Mouse (Mus musculus): ENCODE measurements around the gene Zfp526. TPM values are rescaled to one million over a fixed set of nuclear protein-coding genes. Genes with fewer than 3 reads are reported as not detected.
"Not testable (repeated sequence)": the region's sequence is repeated elsewhere in the genome, so short reads cannot be mapped to it uniquely, and the experiment has no call there.

Gene Zfp526
- polyA plus RNA-seq, 1 experiment: 14.4 TPM

DNA sequence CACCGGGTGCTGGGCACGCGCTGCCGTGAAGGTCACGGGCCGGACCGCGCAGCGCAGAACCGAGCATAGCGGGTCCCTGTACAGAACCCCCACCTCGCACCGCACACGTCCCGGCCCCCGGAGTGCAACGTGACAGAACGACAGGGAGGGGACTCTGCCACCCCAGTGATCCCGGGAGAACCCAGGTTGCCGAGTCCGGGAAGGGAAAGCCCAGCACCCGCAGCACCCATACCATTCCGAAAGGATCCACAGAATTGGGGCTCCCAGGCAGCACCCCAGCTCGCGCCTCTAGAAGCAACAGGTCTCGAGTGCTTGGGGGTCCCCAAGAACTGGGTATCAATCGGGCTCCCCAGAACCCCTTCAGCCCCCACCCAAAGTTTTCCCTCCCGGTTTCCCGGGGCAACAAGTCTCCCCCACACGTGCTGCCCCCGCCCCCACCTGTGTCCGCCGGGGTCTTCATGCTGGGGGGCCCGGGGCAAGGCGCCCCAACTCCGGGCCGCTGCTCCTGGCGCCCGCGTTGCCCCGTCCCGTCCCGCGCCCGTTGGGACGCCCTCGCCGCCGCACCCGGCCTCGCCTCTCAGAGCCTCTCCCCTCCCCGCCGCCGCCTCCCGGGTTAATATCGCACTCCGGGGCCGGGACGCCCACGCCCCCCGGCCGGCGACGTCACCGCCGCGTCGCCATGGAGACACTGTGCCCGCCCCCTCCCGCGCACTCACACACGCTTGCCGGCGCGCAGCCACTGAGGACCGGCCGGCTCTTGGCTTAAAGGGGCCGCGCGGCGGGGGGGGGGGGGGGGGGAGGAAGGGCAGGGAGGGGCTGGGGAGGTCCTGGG lies 29.1 kb downstream of the Zfp526 start, which contains the start of gene Erf:
Erf (minus strand) TSS at position 621 of the 832 bp plus-strand sequence.
- H3K27me3 ChIP-seq (ENCODE audit: control insufficient read depth, insufficient read depth, low read length): no peaks in the 10 kb centered on the region
- TF ChIP-seq POLR2A (IDR thresholded peaks at IDR 0.05; ENCODE audit: low read depth, low read length) (peak; percentile 52), CTCF (IDR thresholded peaks at IDR 0.05; ENCODE audit: extremely low read depth, insufficient read depth, insufficient read length, insufficient replicate concordance) (no peak)
- H3K4me1 ChIP-seq (ENCODE audit: control insufficient read depth, insufficient read depth, insufficient read length): peaks cover 11% of the 10 kb centered on the region; the same call in 1 of the 2 replicates
- peak within 1 kb of the TSS; percentile 81 for H3K27ac ChIP-seq (ENCODE audit: insufficient read depth, low read length)
- peak; percentile 78 to 90 for DNase-seq (ENCODE audit: low read depth in 1 of 2, low spot score in 2 of 2)
- peak within 1 kb of the TSS; percentile 98 for H3K4me3 ChIP-seq (ENCODE audit: extremely low read depth, insufficient read depth, insufficient read length)
- under 1% methylated on average over 59 of the region's 81 CpGs for WGBS
- no peaks in the 10 kb centered on the region for H3K36me3 ChIP-seq (ENCODE audit: control insufficient read depth, insufficient read depth, low read length)

DNA sequence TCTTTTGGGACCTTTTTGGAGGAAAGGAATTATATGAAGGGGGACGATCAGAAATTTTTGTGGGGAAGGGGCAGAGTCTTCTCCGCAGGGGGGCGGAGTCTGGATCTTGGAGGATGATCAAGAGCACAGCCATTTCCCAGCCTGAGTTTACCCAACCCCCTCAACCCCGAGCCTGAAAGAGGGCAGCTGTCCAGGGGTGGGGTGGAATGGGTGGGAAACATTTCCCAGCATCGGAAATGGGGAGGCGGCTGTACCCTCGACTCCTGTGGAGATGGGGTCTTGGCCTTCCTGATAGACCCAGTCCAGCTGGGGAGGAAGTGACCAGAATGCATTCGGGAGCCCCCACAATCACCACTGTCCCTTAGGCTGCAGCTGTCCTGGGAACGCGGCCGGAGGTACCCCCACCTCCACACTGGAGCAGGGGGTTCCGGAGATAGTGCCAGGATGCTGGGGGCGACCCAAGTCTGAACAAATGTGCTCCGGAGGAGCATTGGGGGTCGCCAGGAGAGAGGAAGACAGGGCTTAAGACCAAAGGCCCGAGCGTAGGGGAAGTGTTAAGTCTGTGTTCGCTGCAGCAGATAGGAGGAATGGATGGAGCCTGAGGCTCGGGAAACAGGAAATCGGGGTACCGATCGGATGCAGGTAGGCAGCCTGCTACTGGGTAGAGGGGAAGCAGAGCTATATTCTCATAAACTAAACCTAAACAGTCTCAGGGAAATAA lies 30.0 kb downstream of the Zfp526 start:
- H3K36me3 ChIP-seq (ENCODE audit: control insufficient read depth, insufficient read depth, low read length): no peaks in the 10 kb centered on the region
- no peak for DNase-seq (ENCODE audit: low read depth in 1 of 2, low spot score in 2 of 2)
- no peaks in the 10 kb centered on the region for H3K27me3 ChIP-seq (ENCODE audit: control insufficient read depth, insufficient read depth, low read length)
- peak overlapping the region; percentile 45 for H3K4me3 ChIP-seq (ENCODE audit: extremely low read depth, insufficient read depth, insufficient read length)
- TF ChIP-seq POLR2A (IDR thresholded peaks at IDR 0.05; ENCODE audit: low read depth, low read length) (no peak), CTCF (IDR thresholded peaks at IDR 0.05; ENCODE audit: extremely low read depth, insufficient read depth, insufficient read length, insufficient replicate concordance) (no peak)
- peaks cover 11% of the 10 kb centered on the region; the same call in 1 of the 2 replicates for H3K4me1 ChIP-seq (ENCODE audit: control insufficient read depth, insufficient read depth, insufficient read length)
- whole genome bisulfite sequencing: 8% methylated on average over 22 of the region's 22 CpGs
- H3K27ac ChIP-seq (ENCODE audit: insufficient read depth, low read length): peak overlapping the region; percentile 34

DNA sequence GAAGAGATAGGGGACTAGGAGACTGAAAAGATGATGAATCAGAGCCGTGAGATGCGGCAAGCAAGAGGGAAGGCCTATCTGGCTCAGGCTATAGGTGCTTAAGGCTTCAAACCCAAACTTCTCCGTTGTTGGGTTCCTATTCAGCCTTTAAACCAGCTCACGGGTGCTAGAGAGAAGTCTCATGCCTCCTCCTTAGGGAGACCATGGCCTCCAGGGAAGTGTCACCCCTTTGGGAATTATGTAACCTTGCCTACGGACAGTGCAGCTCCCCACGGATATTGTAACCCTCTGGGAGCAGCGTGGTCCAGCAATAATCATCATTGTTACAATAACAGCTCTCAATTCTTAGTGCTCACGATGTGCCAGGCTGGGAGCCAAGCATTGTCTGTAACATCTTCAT lies 30.6 kb downstream of the Zfp526 start:
- H3K36me3 ChIP-seq (ENCODE audit: control insufficient read depth, insufficient read depth, low read length): no peaks in the 10 kb centered on the region
- WGBS: 51% methylated on average over 8 of the region's 8 CpGs
- no peak overlapping the region for H3K4me3 ChIP-seq (ENCODE audit: extremely low read depth, insufficient read depth, insufficient read length)
- H3K27ac ChIP-seq (ENCODE audit: insufficient read depth, low read length): 0 out of 2 replicates have a peak overlapping the region, but pooled peaks have one; percentile 34
- TF ChIP-seq CTCF (IDR thresholded peaks at IDR 0.05; ENCODE audit: extremely low read depth, insufficient read depth, insufficient read length, insufficient replicate concordance) (no peak), POLR2A (IDR thresholded peaks at IDR 0.05; ENCODE audit: low read depth, low read length) (no peak)
- H3K27me3 ChIP-seq (ENCODE audit: control insufficient read depth, insufficient read depth, low read length): no peaks in the 10 kb centered on the region
- DNase-seq (ENCODE audit: low read depth in 1 of 2, low spot score in 2 of 2): no peak
- H3K4me1 ChIP-seq (ENCODE audit: control insufficient read depth, insufficient read depth, insufficient read length): peaks cover 11% of the 10 kb centered on the region; the same call in 1 of the 2 replicates

DNA sequence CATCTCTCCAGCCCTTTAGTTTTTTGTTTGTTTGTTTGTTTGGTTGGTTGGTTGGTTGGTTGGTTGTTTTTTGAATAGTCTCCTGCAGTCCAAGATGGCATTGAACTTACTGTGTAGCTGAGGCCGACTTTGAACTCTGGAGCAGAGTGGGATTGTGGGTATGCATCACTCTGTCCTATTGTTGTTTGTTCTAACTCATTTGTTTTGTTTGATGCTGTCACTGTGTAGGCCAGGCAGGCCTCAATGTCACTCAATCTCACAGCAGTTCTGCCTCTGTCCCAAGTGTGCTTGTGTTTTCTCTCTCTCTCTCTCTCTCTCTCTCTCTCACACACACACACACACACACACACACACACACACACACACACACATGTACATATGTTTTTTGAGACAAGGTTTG lies 40.7 kb downstream of the Zfp526 start:
- Histone ChIP-seq H3K4me3 (ENCODE audit: extremely low read depth, insufficient read depth, insufficient read length) (no peak overlapping the region), H3K36me3 (ENCODE audit: control insufficient read depth, insufficient read depth, low read length) (no peaks in the 10 kb centered on the region), H3K27me3 (ENCODE audit: control insufficient read depth, insufficient read depth, low read length) (no peaks in the 10 kb centered on the region), H3K27ac (ENCODE audit: insufficient read depth, low read length) (no peak overlapping the region), H3K4me1 (ENCODE audit: control insufficient read depth, insufficient read depth, insufficient read length) (peaks cover under 1% of the 10 kb centered on the region; the same call in 1 of the 2 replicates)
- TF ChIP-seq CTCF (IDR thresholded peaks at IDR 0.05; ENCODE audit: extremely low read depth, insufficient read depth, insufficient read length, insufficient replicate concordance) (no peak), POLR2A (IDR thresholded peaks at IDR 0.05; ENCODE audit: low read depth, low read length) (no peak)
- DNase-seq (ENCODE audit: low read depth in 1 of 2, low spot score in 2 of 2): no peak
- 86% methylated on average over 1 of the region's 1 CpGs for WGBS

DNA sequence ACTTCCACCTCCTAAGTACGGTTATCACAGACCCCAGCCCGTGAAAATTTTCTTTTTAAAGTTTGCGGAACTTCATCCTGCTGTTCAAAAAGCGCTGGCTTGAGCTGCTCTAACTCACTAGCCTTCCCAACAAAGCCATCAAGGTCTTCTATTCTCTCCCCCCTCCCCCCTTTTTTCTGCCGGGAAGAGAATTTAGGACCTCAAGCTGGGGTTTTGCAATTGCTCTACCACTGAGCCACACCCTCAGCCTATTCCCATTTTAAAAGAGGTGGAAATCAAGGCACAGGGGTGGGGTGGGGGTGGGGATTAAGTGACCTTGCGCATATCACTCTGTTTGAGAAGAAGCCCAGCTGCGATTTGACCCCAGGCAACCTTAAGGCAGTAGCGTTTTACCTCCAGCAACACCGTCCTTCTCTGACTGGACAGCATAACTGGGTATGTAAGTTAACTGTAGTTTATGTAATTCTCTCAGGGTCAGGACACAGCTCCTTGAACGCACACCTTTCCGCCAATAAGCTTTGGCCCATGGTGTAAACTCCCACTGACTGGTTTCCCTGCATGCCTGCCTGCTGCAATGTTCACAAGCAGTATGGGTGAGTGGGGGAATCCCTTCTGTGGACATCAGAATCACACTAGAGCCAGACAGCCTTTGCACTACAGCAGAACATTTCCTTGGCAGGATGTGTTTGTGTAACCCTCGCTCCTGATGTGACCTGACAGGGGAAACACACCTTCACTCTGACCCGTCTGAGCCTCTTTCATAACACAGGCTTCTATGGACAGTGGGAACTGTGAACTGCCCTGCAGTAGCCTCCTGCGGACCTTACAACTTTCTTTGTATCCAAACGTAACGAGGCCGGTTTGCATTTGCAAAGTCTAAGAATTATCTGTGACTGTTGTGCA lies 43.0 kb downstream of the Zfp526 start:
- Histone ChIP-seq H3K4me3 (ENCODE audit: extremely low read depth, insufficient read depth, insufficient read length) (no peak overlapping the region), H3K4me1 (ENCODE audit: control insufficient read depth, insufficient read depth, insufficient read length) (peaks cover 3% of the 10 kb centered on the region; the same call in 1 of the 2 replicates), H3K36me3 (ENCODE audit: control insufficient read depth, insufficient read depth, low read length) (no peaks in the 10 kb centered on the region), H3K27ac (ENCODE audit: insufficient read depth, low read length) (no peak overlapping the region), H3K27me3 (ENCODE audit: control insufficient read depth, insufficient read depth, low read length) (no peaks in the 10 kb centered on the region)
- TF ChIP-seq CTCF (IDR thresholded peaks at IDR 0.05; ENCODE audit: extremely low read depth, insufficient read depth, insufficient read length, insufficient replicate concordance): no peak
- no peak for TF ChIP-seq POLR2A (IDR thresholded peaks at IDR 0.05; ENCODE audit: low read depth, low read length)
- 86% methylated on average over 17 of the region's 17 CpGs for WGBS
- no peak for DNase-seq (ENCODE audit: low read depth in 1 of 2, low spot score in 2 of 2)

DNA sequence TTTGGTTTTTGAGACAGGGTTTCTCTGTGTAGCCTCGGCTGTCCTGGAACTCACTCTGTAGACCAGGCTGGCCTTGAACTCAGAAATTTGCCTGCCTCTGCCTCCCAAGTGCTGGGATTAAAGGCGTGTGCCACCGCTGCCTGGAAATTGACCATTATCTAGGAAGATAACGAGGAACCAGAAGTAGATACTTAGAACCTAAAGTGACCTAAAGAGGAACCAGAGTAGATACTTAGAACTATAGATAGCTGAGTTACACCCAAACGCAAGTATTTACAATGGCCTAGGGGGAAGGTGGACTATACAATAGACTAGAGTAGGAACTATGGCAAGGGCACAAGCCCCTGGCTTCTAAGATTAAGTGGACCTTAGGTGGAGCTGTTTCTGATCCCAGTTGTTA lies 44.5 kb downstream of the Zfp526 start:
- H3K4me3 ChIP-seq (ENCODE audit: extremely low read depth, insufficient read depth, insufficient read length); H3K27me3 ChIP-seq (ENCODE audit: control insufficient read depth, insufficient read depth, low read length); H3K36me3 ChIP-seq (ENCODE audit: control insufficient read depth, insufficient read depth, low read length); H3K27ac ChIP-seq (ENCODE audit: insufficient read depth, low read length); DNase-seq (ENCODE audit: low read depth in 1 of 2, low spot score in 2 of 2): not testable (repeated sequence)
- H3K4me1 ChIP-seq (ENCODE audit: control insufficient read depth, insufficient read depth, insufficient read length): peaks cover 16% of the 10 kb centered on the region
- 76% methylated on average over 5 of the region's 5 CpGs for WGBS

All from spleen, adult 2 months (tissue).